Mouse (Mus musculus) granulocyte monocyte progenitor cell, adult 5-6 weeks (primary cell): ENCODE data around the gene Smarcad1. TPM values are rescaled to one million over a fixed set of nuclear protein-coding genes. Genes with fewer than 3 reads are reported as not detected.
"Not testable (repeated sequence)": the region's sequence is repeated elsewhere in the genome, so short reads cannot be mapped to it uniquely, and the experiment has no call there.

ENCODE experiments used
- ATAC-seq: replicated peaks from 2 replicates; pipeline ENCODE4 v1.8.0; 2016; ENCODE audit warnings: mild to moderate bottlenecking, moderate TSS enrichment, inconsistent platforms; ENCODE audit not compliant: poor library complexity, severe bottlenecking
- total RNA-seq, 2 experiments: library from RNA; stranded (forward) in 1 of 2; stranded (reverse) in 1 of 2; fragments of 200-712, 200-1000 nt in 1 of 2; fragments of >200 nt in 1 of 2; fragmentation: Nextera tagmentation in 1 of 2; gene quantifications; 2 replicates each; pipeline ENCODE4 v1.2.3; 2014 to 2017

Smarcad1 gene
- total RNA-seq (2014; fragmentation: Nextera tagmentation) (53.0 and 63.2 TPM in 2 replicates), total RNA-seq (2017) (54.2 and 65.5 TPM in 2 replicates)

GRCm38 (mm10) chr6:65042491-65043171, at the start of gene Smarcad1:
Smarcad1 (plus strand) TSS chr6:65042583.
- peak; percentile 91 for ATAC-seq

GRCm38 (mm10) chr6:64996824-64997421, 45.5 kb upstream of the Smarcad1 start:
- ATAC-seq, result peak; percentile 62

GRCm38 (mm10) chr6:64997805-64998204, 44.6 kb upstream of the Smarcad1 start:
- ATAC-seq, result no peak

GRCm38 (mm10) chr6:65000757-65001156, 41.6 kb upstream of the Smarcad1 start:
- ATAC-seq, result not testable (repeated sequence)

- ATAC-seq, result no peak
Measured at GRCm38 (mm10) chr6:65002196-65002595, 40.2 kb upstream of the Smarcad1 start.

GRCm38 (mm10) chr6:65008836-65009235, 33.5 kb upstream of the Smarcad1 start:
- ATAC-seq, result no peak

GRCm38 (mm10) chr6:65011444-65011990, 30.9 kb upstream of the Smarcad1 start:
- ATAC-seq, result no peak

- no peak for ATAC-seq
Measured at GRCm38 (mm10) chr6:65012142-65012541, 30.2 kb upstream of the Smarcad1 start.

GRCm38 (mm10) chr6:65017566-65017965, 24.8 kb upstream of the Smarcad1 start:
- no peak for ATAC-seq

- not testable (repeated sequence) for ATAC-seq
Measured at GRCm38 (mm10) chr6:65018966-65019365, 23.4 kb upstream of the Smarcad1 start.

- ATAC-seq, result no peak
Measured at GRCm38 (mm10) chr6:65021883-65022282, 20.5 kb upstream of the Smarcad1 start.

- no peak for ATAC-seq
Measured at GRCm38 (mm10) chr6:65023053-65023452, 19.3 kb upstream of the Smarcad1 start.

GRCm38 (mm10) chr6:65024668-65025067, 17.7 kb upstream of the Smarcad1 start:
- ATAC-seq, result no peak

- ATAC-seq, result no peak
Measured at GRCm38 (mm10) chr6:65025130-65025529, 17.3 kb upstream of the Smarcad1 start.

GRCm38 (mm10) chr6:65034661-65035060, 7.7 kb upstream of the Smarcad1 start:
- ATAC-seq, result no peak

GRCm38 (mm10) chr6:65035469-65035868, 6.9 kb upstream of the Smarcad1 start:
- no peak for ATAC-seq

- ATAC-seq, result no peak
Measured at GRCm38 (mm10) chr6:65041932-65042331, 451 bp upstream of the Smarcad1 start.

GRCm38 (mm10) chr6:65043241-65043640, 858 bp downstream of the Smarcad1 start:
- peak; percentile 49 for ATAC-seq

GRCm38 (mm10) chr6:65049100-65049499, 6.7 kb downstream of the Smarcad1 start:
- peak; percentile 67 for ATAC-seq

- ATAC-seq, result no peak
Measured at GRCm38 (mm10) chr6:65056620-65057019, 14.2 kb downstream of the Smarcad1 start.

- peak; percentile 79 for ATAC-seq
Measured at GRCm38 (mm10) chr6:65057137-65057536, 14.8 kb downstream of the Smarcad1 start.

GRCm38 (mm10) chr6:65061049-65061448, 18.7 kb downstream of the Smarcad1 start:
- no peak for ATAC-seq
